Mouse (Mus musculus) E14TG2a.4 (cell line): ENCODE measurements at regions not wholly inside any gene's neighbourhood (a gene's known extent, or its start where the extent isn't known, plus 50 kb on each side); places are given as distances from the start of the nearest gene placed in this dataset.

Source experiments
- CTCF ChIP-seq: conservative IDR thresholded peaks from 2 replicates; pipeline ENCODE4 v1.5.1; 2014; ENCODE audit warnings: low read length
- NANOG ChIP-seq: IDR thresholded peaks from 2 replicates; pipeline ENCODE4 v1.6.1; 2014; ENCODE audit warnings: borderline replicate concordance, low read length, mixed read lengths

DNA sequence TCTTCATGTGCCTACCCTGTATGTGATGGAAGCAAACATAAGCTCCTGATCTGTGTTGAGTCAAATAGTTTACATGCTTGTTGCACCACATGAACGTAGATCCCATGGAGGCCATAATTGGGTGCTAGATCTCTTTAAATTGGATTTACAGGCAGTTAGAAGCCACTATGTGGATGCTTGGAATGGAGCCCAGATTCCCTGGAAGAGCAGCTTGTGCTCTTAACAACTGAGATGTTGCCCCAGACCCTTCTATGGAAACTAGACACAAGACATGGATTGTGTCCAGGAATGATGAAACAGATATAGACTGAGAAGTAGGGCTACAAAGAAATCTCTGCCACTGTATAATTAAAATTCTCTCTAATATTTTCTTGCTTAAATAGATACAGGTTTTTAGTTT is 819.9 kb upstream of the Gm38303 start:
- TF ChIP-seq CTCF (no peak), NANOG (no peak)
